Mouse (Mus musculus): Measurements from ENCODE around the gene Golm1.
"Not testable (repeated sequence)": the region's sequence is repeated elsewhere in the genome, so short reads cannot be mapped to it uniquely, and the experiment has no call there.

Golm1 gene

GRCm38 (mm10) chr13:59675151-59676011 is at the start of gene Golm1:
Golm1 (minus strand) TSS chr13:59675811.
- peak; percentile 57 to 69 for DNase-seq

GRCm38 (mm10) chr13:59722089-59722488 is 46.5 kb upstream of the Golm1 start:
- DNase-seq = not testable (repeated sequence)

DNA sequence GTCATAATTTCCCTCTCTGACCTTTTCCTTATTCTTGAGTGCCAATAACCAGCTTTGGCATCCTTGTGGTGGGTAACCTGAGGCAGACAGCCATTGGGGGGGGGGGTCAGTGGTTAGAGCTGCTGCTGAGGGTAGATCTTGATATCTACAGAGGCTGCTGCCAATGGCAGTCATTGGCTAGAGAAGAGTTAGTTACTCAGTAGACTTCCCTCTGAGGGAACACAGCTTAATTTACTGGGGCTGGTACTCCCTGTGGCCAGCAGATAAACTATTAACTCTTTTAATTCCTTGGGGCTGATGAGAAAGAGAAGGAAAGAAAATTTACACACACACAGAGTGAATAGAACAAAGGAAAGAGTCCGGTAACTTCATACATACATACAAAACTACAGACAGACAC is 43.9 kb upstream of the Golm1 start:
- DNase-seq = no peak

DNA sequence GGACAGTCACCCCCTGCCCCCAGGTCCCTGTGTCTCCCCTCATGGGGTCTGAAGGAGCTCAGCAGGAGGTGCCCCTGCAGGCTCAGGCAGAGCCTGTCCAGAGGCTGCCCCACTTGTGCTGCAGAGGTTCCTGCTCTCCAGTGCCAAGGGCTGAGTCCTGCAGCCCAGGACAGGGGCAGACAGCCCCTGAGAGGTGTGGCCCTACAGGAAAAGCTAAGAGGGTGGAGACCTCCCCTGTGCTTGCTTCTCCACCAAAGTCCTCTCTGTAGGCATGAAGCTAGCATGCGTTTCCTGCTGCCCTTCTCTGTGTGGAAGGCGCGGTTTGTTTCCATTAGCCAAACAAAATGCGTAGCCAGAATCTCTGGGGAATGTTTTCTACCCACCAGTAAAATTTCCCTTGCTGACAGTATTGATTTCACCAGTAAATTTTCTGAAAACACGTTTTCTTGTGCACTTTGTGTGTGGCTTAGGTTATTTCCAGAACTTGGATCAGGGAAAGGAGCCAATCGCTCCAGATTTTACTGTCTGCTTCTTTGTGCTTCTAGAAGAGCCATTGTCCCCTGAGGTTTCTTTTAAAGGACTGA is 43.3 kb upstream of the Golm1 start:
- DNase-seq = not testable (repeated sequence)

- no peak for DNase-seq
These were observed 38.1 kb upstream of the Golm1 start for GRCm38 (mm10) chr13:59713710-59714109.

DNA sequence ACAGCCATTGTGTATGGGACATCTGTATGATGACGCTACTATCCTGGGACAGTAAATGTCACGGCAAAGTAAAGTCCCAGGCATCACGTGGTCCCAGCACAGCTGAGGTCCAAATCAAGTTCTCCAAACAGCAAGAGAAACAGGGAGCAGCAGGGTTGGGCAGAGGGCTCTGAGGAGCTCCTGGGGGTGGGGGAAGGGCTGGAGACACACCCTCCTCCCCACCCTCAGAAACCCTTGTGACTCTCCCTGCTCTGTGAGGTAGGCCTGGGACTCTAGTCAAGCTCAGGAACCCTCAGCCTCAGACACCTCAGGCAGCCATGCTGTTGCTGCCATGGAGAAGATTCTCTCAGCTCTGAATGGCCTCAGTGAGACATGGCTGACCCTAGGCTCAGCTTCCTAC is 36.4 kb upstream of the Golm1 start, which contains the start of gene Spata31d1b:
Gene Spata31d1b, plus strand, starts transcription at position 301 of the 400 bp plus-strand sequence.
- DNase-seq = not testable (repeated sequence)

- DNase-seq = no peak
These were observed 34.6 kb upstream of the Golm1 start, which contains the start of gene Spata31d1a for GRCm38 (mm10) chr13:59710230-59710629. Spata31d1a (minus strand) TSS chr13:59710330.

DNA sequence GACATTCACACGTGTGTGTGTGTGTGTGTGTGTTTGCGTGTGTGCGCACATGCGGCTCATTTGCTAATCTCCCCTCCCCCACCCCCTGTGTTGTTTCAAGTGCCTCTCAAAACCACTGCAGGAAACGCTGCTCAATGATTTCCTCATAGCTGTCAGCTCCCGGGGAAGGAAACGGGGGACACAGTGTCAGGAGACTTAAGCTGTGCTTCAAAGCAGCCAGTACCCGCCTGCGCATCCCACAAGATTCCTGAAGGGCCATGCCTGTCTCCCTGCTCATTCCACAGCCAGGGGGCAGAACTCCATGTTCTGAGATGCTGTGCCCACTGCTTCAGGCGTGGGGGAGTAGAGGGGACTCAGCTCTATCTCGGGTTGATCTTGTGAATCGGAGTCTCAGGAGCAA is 29.0 kb upstream of the Golm1 start:
- DNase-seq = no peak

DNA sequence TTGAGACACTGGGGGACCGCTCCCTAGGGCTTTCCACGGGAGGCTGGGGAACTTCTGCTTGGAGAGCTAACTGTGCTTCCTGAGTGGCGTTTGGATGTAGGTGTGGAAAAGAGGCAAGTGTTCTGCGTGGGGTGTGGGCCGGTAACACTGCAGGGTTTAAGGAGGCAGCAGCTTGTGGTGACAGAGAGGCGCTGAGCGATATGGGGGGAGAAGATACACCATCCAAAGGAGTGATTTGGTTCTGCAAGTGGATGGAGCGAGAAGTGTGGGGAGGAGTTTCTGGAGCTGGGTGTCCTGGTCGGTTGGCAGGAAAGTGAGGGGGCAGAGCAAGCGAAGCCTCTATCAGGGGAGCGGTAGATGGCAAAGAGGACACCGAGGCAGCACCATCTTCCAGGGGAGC is 27.9 kb upstream of the Golm1 start:
- DNase-seq = no peak

GRCm38 (mm10) chr13:59700137-59700536 is 24.5 kb upstream of the Golm1 start:
- DNase-seq = not testable (repeated sequence)

DNA sequence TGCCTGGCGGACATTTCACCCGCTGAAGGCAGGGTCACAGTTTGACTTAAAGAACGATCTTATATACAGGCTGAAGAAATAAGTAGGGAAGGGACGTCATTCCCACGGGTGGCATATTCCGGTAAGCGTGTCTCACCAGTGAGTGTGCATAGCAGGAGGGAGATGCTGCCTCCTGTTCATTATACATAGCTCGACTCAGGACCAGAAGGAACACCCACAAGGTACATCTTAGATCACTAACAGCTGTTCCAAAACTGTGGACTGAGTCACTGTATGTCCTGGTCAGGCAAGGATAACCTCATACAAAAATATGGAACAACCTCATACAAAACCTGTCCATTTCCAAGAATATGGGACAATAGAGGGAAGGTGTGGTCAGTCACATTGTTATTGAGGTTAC is 23.5 kb upstream of the Golm1 start:
- DNase-seq = no peak

- no peak for DNase-seq
These were observed 20.2 kb upstream of the Golm1 start for GRCm38 (mm10) chr13:59695781-59696180.

GRCm38 (mm10) chr13:59694008-59694407 is 18.4 kb upstream of the Golm1 start, which contains the start of gene 4921517D22Rik:
4921517D22Rik (minus strand) TSS chr13:59694108.
- no peak for DNase-seq

DNA sequence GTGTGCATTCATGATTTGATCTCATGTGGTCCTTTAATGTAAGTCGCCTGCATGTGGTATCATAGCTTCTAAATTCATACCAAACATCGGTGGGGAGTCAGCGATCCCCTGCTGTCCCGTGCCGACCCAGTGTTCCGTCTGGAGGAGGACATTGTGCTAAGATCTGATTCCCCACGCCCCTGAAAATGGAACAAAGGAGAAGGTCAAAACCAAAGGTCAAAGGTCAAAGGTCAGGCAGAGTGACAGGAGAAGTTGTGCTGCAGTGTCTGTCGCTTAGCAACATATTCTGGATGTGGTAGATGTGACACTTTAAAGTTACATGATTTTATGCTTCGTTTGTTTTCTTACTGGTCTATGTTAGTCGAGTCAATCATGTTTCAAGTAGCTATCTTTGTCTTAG is 15.9 kb upstream of the Golm1 start:
- no peak for DNase-seq

GRCm38 (mm10) chr13:59690576-59690975 is 15.0 kb upstream of the Golm1 start:
- no peak for DNase-seq

- DNase-seq = no peak
These were observed 14.2 kb upstream of the Golm1 start for GRCm38 (mm10) chr13:59689843-59690242.

DNA sequence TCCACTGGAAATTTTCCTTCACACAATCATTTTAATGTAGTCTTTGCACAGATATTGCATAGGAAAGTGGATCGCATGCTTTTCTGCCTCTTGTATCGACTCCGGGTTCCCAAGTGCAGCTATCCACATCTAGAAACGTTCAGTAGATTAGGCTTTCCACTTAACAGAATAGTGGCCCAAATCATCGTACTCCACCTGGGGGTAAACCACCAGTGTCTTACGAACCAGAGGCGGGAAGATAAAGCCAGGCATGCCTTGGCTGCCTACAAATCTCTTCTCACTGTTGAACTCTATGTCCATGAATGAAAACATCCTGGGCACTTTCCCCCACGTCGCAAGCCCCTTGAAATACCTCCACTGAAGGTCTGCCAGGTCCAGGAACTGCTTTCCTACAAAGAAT is 13.7 kb upstream of the Golm1 start:
- no peak for DNase-seq

- peak; percentile 51 to 54 for DNase-seq
These were observed 12.7 kb upstream of the Golm1 start for GRCm38 (mm10) chr13:59688338-59688770.

DNA sequence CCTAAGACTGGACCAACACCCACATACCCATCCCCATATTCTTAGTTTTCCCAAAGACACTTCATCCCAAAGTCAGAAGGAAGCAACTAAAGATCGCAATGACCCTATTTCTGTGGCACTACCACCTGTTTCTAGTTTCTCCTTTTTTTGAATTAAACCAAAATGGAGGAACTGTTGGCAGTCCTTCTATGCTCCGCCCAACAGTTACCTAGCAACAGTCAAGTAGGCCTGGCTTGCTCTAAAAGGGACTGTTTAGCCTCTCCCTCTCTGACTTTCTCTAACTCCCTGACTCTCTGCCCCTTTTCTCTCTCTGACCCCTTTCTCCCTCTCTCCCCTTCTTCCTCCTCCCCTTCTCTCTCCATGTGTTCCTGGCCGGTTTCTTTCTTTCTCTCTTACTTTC is 9.6 kb upstream of the Golm1 start:
- DNase-seq = no peak

- no peak for DNase-seq
These were observed 7.0 kb upstream of the Golm1 start for GRCm38 (mm10) chr13:59682629-59683028.

DNA sequence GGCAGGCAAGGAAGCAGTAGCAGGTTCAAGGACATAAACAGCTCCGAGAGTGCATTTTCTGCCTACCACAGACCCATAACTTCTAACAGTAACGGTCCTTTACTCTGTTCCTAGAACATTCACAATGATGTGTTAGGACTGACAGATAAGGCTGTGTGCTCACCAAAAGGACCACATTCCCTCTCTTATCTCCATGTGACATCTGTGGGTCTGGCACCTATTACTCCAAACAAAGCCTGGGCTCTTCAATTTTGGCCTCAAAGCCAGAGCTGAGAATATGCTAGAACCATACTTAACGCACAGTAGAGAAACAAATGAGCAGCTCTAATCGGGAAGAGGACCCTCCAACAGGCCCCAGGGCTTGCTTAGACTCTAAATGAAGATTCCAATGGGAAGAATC is 4.3 kb upstream of the Golm1 start:
- DNase-seq = no peak

GRCm38 (mm10) chr13:59679306-59679705 is 3.7 kb upstream of the Golm1 start:
- no peak for DNase-seq

- DNase-seq = no peak
These were observed 962 bp upstream of the Golm1 start for GRCm38 (mm10) chr13:59676316-59677229.
